In genomic region chr9:77955511-77955910, GRCm38 (mm10) we compare ENCODE assay signal across 19 mouse cellular contexts. TPM values are rescaled to one million over a fixed set of nuclear protein-coding genes. Genes with fewer than 3 reads are reported as not detected.
DNase-seq lines count a peak whose midpoint lies in the region; ATAC-seq and TF ChIP-seq lines count a peak whose summit lies in the region.
"Had no signal": no experiment of that assay in that cellular context is flagged by ENCODE, and none has a peak within 500 bp of the region (broad histone marks: within the 10 kb centered on the region; RNA-seq: fewer than 3 reads in every experiment).

No protein-coding gene starts in this region.

- TF ChIP-seq CTCF in ES-Bruce4 (IDR thresholded peaks at IDR 0.05; ENCODE audit: low read depth, low read length): no peak
- no peak for TF ChIP-seq CTCF in left cerebral cortex, adult 2 months (IDR thresholded peaks at IDR 0.05)
- no peak for TF ChIP-seq CTCF in thymus, adult 2 months (IDR thresholded peaks at IDR 0.05; ENCODE audit: borderline replicate concordance, control insufficient read depth, extremely low read depth, insufficient read depth, low read length, poor library complexity)

- TF ChIP-seq EP300 in ES-Bruce4 (IDR thresholded peaks at IDR 0.05; ENCODE audit: insufficient read depth, low read depth, low read length): no peak

- no peaks in the 10 kb centered on the region for H3K4me1 ChIP-seq in ES-Bruce4 (ENCODE audit: control insufficient read depth, insufficient read depth, low read length)
- peaks cover 18% of the 10 kb centered on the region for H3K4me1 ChIP-seq in thymus, adult 2 months (replicated peaks; ENCODE audit: control insufficient read depth, insufficient read depth, low read length)
- H3K4me1 ChIP-seq: forebrain, embryonic 15.5 days had no signal

- intact Hi-C loops in gastrocnemius, postnatal 14 days (cut with DNase I; ENCODE audit: low total_unique reads): no loop called here
- intact Hi-C loops in gastrocnemius, postnatal 36 days (cut with DNase I): no loop called here
- intact Hi-C loops in left cerebral cortex, adult 2 months (cut with DNase I): loop anchor here (2.0 kb wide), 1 partner anchor 29 kb away; no protein-coding TSS in a partner anchor

- ATAC-seq in CD4-positive, CD25-positive, alpha-beta regulatory T cell, adult 4 months: no peak
- ATAC-seq: forebrain, embryonic 15.5 days; liver, postnatal 0 days had no signal

- no peaks in the 10 kb centered on the region for H3K9me3 ChIP-seq in ES-Bruce4 (replicated peaks; ENCODE audit: control insufficient read depth, insufficient read depth, low read length, poor library complexity, severe bottlenecking)
- H3K9me3 ChIP-seq: forebrain, embryonic 15.5 days; limb, embryonic 10.5 days; midbrain, embryonic 10.5 days had no signal

- H3K27me3 ChIP-seq in ES-Bruce4 (ENCODE audit: control insufficient read depth, insufficient read depth, low read length, poor library complexity, severe bottlenecking): no peaks in the 10 kb centered on the region
- H3K27me3 ChIP-seq in thymus, adult 2 months (ENCODE audit: control insufficient read depth, insufficient read depth, low read length): no peaks in the 10 kb centered on the region
- H3K27me3 ChIP-seq: CH12.LX; forebrain, embryonic 15.5 days had no signal

- DNase-seq in CD4-positive, CD25-positive, alpha-beta regulatory T cell, adult 2 months (ENCODE audit: low read depth, low spot score): peak; percentile 51
- DNase-seq in gastrocnemius, postnatal 14 days: peak; percentile 42
- no peak for DNase-seq in gastrocnemius, postnatal 36 days
- DNase-seq in adrenal gland, postnatal 36 days: peak; percentile 66 to 74
- DNase-seq in left cerebral cortex, adult 2 months (ENCODE audit: extremely low spot score in 1 of 2, low spot score in 2 of 2): no peak
- no peak for DNase-seq in thymus, adult 2 months
- DNase-seq: cerebellum, adult 8-10 months; liver; liver, postnatal 0 days; thymus, postnatal 25 days had no signal

- no peak overlapping the region for H3K9ac ChIP-seq in ES-Bruce4 (ENCODE audit: low read depth, poor library complexity, severe bottlenecking)
- H3K9ac ChIP-seq: forebrain, embryonic 15.5 days; hindbrain, embryonic 14.5 days; liver, postnatal 0 days had no signal

- H3K36me3 ChIP-seq in ES-Bruce4 (ENCODE audit: control insufficient read depth, insufficient read depth, low read length, poor library complexity, severe bottlenecking): no peaks in the 10 kb centered on the region
- H3K36me3 ChIP-seq in thymus, adult 2 months (ENCODE audit: control insufficient read depth, insufficient read depth, low read length): peaks cover 10% of the 10 kb centered on the region; the same call in 1 of the 2 replicates

- TF ChIP-seq POLR2A in ES-Bruce4 (IDR thresholded peaks at IDR 0.05; ENCODE audit: insufficient read depth, low read length): no peak
- TF ChIP-seq POLR2A in thymus, adult 2 months (IDR thresholded peaks at IDR 0.05; ENCODE audit: control insufficient read depth, extremely low read depth, insufficient read depth, low read length, poor library complexity): no peak

- peak overlapping the region; percentile 83 for H3K27ac ChIP-seq in ES-Bruce4 (ENCODE audit: insufficient read depth, low read length)
- H3K27ac ChIP-seq in left cerebral cortex, adult 2 months: no peak overlapping the region
- H3K27ac ChIP-seq in thymus, adult 2 months (ENCODE audit: control insufficient read depth, insufficient read depth, low read length): no peak overlapping the region
- H3K27ac ChIP-seq: forebrain, embryonic 15.5 days; hindbrain, embryonic 14.5 days; kidney, postnatal 0 days; limb, embryonic 10.5 days; macrophage; midbrain, embryonic 10.5 days had no signal

- WGBS in thymus, adult 2 months: 30% methylated on average over 2 of the region's 2 CpGs

- no peak overlapping the region for H3K4me3 ChIP-seq in ES-Bruce4 (ENCODE audit: low read depth, low read length)
- no peak overlapping the region for H3K4me3 ChIP-seq in left cerebral cortex, adult 2 months
- H3K4me3 ChIP-seq in thymus, adult 2 months (ENCODE audit: control insufficient read depth, insufficient read depth, low read length): no peak overlapping the region
- H3K4me3 ChIP-seq: forebrain, embryonic 15.5 days; limb, embryonic 10.5 days; midbrain, embryonic 10.5 days had no signal

RNA-seq across cellular contexts. Expression of gene Elovl5, which starts 38.3 kb away (rescaled TPM):
- polyA plus RNA-seq in CD4-positive, CD25-positive, alpha-beta regulatory T cell, adult 4 months (2017; shearing (Covaris generic)): 100 to 1,000 TPM; 173 to 183 TPM
- total RNA-seq in gastrocnemius, postnatal 14 days (2021): 10 to 100 TPM; 21.7 to 23.4 TPM
- 10 to 100 TPM in 1 of 2 experiments, 1 to 10 TPM in 1; 9.6 to 11.4 TPM for total RNA-seq in gastrocnemius, postnatal 36 days (2021)
- polyA plus RNA-seq in ES-Bruce4 (2011; ENCODE audit: insufficient read depth, insufficient read length, low read depth, missing spikeins): 113 and 115 TPM in 2 replicates
- total RNA-seq in adrenal gland, postnatal 36 days (2021): 100 to 1,000 TPM; 613 to 759 TPM
- 10 to 100 TPM; 60.4 to 62.7 TPM for total RNA-seq in left cerebral cortex, adult 2 months (2021)
- 74.0 and 79.6 TPM in 2 replicates for polyA plus RNA-seq in thymus, adult 2 months (2012; rRNA removed)

Comparison
In these comparisons a context has a peak if more than half of its experiments do, and no peak if none do; other contexts are left out.
1. DNase-seq: peak in CD4-positive, CD25-positive, alpha-beta regulatory T cell, adult 2 months (single experiment), gastrocnemius, postnatal 14 days (single experiment) and adrenal gland, postnatal 36 days (2 of 2); none in gastrocnemius, postnatal 36 days (0 of 2), left cerebral cortex, adult 2 months (0 of 2) and thymus, adult 2 months (single experiment).
2. RNA of gene Elovl5, which starts 38.3 kb away (total RNA-seq): 613 to 759 TPM in adrenal gland, postnatal 36 days; 60.4 to 62.7 TPM in left cerebral cortex, adult 2 months, 21.7 to 23.4 TPM in gastrocnemius, postnatal 14 days and 9.6 to 11.4 TPM in gastrocnemius, postnatal 36 days; every median in the first group is over 4 times any median in the second.